Mouse (Mus musculus): ENCODE results near the gene Gm21921.
"Not testable (repeated sequence)": the region's sequence is repeated elsewhere in the genome, so short reads cannot be mapped to it uniquely, and the experiment has no call there.

GRCm38 (mm10) chrY:24796143-24796542, at the start of gene Gm21921:
- not testable (repeated sequence) for TF ChIP-seq CTCF (IDR thresholded peaks at IDR 0.05; ENCODE audit: borderline replicate concordance, insufficient read depth, low read depth, low read length); POLR2A (IDR thresholded peaks at IDR 0.05; ENCODE audit: borderline replicate concordance, insufficient read depth, low read length)

Measured in cerebellum, adult 2 months (tissue).